Mouse (Mus musculus) midbrain, embryonic 16.5 days (tissue): ENCODE data around the gene Maml1. TPM values are rescaled to one million over a fixed set of nuclear protein-coding genes. Genes with fewer than 3 reads are reported as not detected.

Experiments used
- ATAC-seq: fragments of 200-750 bp; cut with Nextera tagmentation; 2 replicates; pipeline ENCODE4 v1.8.0; 2017; ENCODE audit warnings: moderate TSS enrichment
- H3K27ac ChIP-seq: fragments of 300-500 bp; sonication (generic); 2 replicates; pipeline ENCODE4 v1.5.1; 2014; ENCODE audit warnings: mild to moderate bottlenecking, low read length, mixed read lengths
- H3K27me3 ChIP-seq: fragments of 300-500 bp; sonication (generic); 2 replicates; pipeline ENCODE4 v1.6.1; 2014; ENCODE audit warnings: low read depth, low read length, mixed read lengths; ENCODE audit not compliant: control insufficient read depth, insufficient read depth
- H3K36me3 ChIP-seq: fragments of 300-500 bp; sonication (generic); 2 replicates; pipeline ENCODE4 v1.6.1; 2014; ENCODE audit warnings: mild to moderate bottlenecking, low read length, moderate library complexity, mixed read lengths; ENCODE audit not compliant: control insufficient read depth, insufficient read depth
- H3K4me1 ChIP-seq: fragments of 300-500 bp; sonication (generic); 2 replicates; pipeline ENCODE4 v1.6.1; 2014; ENCODE audit warnings: mild to moderate bottlenecking, low read length, mixed read lengths; ENCODE audit not compliant: control insufficient read depth, insufficient read depth
- H3K4me2 ChIP-seq: fragments of 300-500 bp; sonication (generic); 2 replicates; pipeline ENCODE4 v1.6.1; 2014; ENCODE audit warnings: mild to moderate bottlenecking, low read length, mixed read lengths
- H3K4me3 ChIP-seq: fragments of 300-500 bp; sonication (generic); 2 replicates; pipeline ENCODE4 v1.5.1; 2014; ENCODE audit warnings: low read depth, mild to moderate bottlenecking, low read length, moderate library complexity, mixed read lengths
- H3K9ac ChIP-seq: fragments of 300-500 bp; sonication (generic); 2 replicates; pipeline ENCODE4 v1.6.1; 2014; ENCODE audit warnings: low read depth, low read length, mixed read lengths
- H3K9me3 ChIP-seq: fragments of 300-500 bp; sonication (generic); replicated peaks from 2 replicates; pipeline ENCODE4 v1.6.1; 2014; ENCODE audit warnings: mild to moderate bottlenecking, low read length, mixed read lengths; ENCODE audit not compliant: control insufficient read depth, poor library complexity, severe bottlenecking
- WGBS: fragments of 180-500 bp; shearing (Covaris S2); extraction: QIAGEN DNeasy Blood & Tissue Kit; methylation state at CpG from one replicate; pipeline ENCODE4 v1.1.7; 2014; 5-methylcytosine and 5-hydroxymethylcytosine counted together
- polyA plus RNA-seq: library from polyadenylated mRNA; unstranded; fragments of >200 nt; fragmentation: Nextera tagmentation; extraction: Ambion mirVana; gene quantifications from 2 replicates; pipeline ENCODE4 v1.2.1, GENCODE M21; 2015

Gene Maml1
- polyA plus RNA-seq, 1 experiment from 2014 or later: 2.0 TPM

- 25% methylated on average over 45 of the region's 45 CpGs for WGBS
- Histone ChIP-seq H3K4me2 (peak overlapping the region; percentile 38), H3K4me3 (no peak overlapping the region), H3K9ac (no peak overlapping the region), H3K9me3 (no peaks in the 10 kb centered on the region), H3K27me3 (0 out of 2 replicates have a peak, but pooled peaks cover 4% of the 10 kb centered on the region), H3K27ac (peak overlapping the region; percentile 22; the same call in 1 of the 2 replicates), H3K4me1 (peaks cover 27% of the 10 kb centered on the region), H3K36me3 (peaks cover 29% of the 10 kb centered on the region)
- no peak for ATAC-seq
These were observed 61.4 kb downstream of the Maml1 start for GRCm38 (mm10) chr11:50230481-50231304.

GRCm38 (mm10) chr11:50229252-50229910 lies 62.7 kb downstream of the Maml1 start:
- no peaks in the 10 kb centered on the region for H3K9me3 ChIP-seq

GRCm38 (mm10) chr11:50228772-50229171 lies 63.3 kb downstream of the Maml1 start:
- Histone ChIP-seq H3K27ac (no peak overlapping the region), H3K4me1 (peaks cover 28% of the 10 kb centered on the region), H3K27me3 (no peaks in the 10 kb centered on the region), H3K4me3 (no peak overlapping the region), H3K36me3 (peaks cover 16% of the 10 kb centered on the region), H3K4me2 (no peak overlapping the region), H3K9me3 (no peaks in the 10 kb centered on the region), H3K9ac (peak overlapping the region; percentile 1; the same call in 1 of the 2 replicates)
- 18% methylated on average over 3 of the region's 3 CpGs for whole genome bisulfite sequencing
- no peak for ATAC-seq

More at GRCm38 (mm10) chr11:50229252-50229910, 62.7 kb downstream of the Maml1 start:
- Histone ChIP-seq H3K27me3 (no peaks in the 10 kb centered on the region), H3K4me2 (no peak overlapping the region), H3K36me3 (peaks cover 22% of the 10 kb centered on the region), H3K9ac (0 out of 2 replicates have a peak overlapping the region, but pooled peaks have one; percentile 2), H3K4me1 (peaks cover 27% of the 10 kb centered on the region), H3K27ac (no peak overlapping the region), H3K4me3 (no peak overlapping the region)
- ATAC-seq: no peak
- 40% methylated on average over 7 of the region's 7 CpGs for WGBS

- Histone ChIP-seq H3K36me3 (peaks cover 9% of the 10 kb centered on the region), H3K4me2 (peak overlapping the region; percentile 99), H3K4me1 (peaks cover 39% of the 10 kb centered on the region), H3K9ac (no peak overlapping the region), H3K27me3 (no peaks in the 10 kb centered on the region), H3K27ac (no peak overlapping the region), H3K4me3 (no peak overlapping the region), H3K9me3 (no peaks in the 10 kb centered on the region)
- WGBS: 90% methylated on average over 4 of the region's 4 CpGs
- no peak for ATAC-seq
These were observed 64.4 kb downstream of the Maml1 start for GRCm38 (mm10) chr11:50227736-50228135.

- peaks cover 3% of the 10 kb centered on the region; the same call in 1 of the 2 replicates for H3K36me3 ChIP-seq
- WGBS: 75% methylated on average over 3 of the region's 3 CpGs
- H3K27me3 ChIP-seq: no peaks in the 10 kb centered on the region
- H3K9me3 ChIP-seq: no peaks in the 10 kb centered on the region
- H3K4me3 ChIP-seq: peak overlapping the region; percentile 83; the same call in 1 of the 2 replicates
- H3K9ac ChIP-seq: no peak overlapping the region
- peaks cover 39% of the 10 kb centered on the region for H3K4me1 ChIP-seq
- ATAC-seq: no peak
- peak overlapping the region; percentile 99 for H3K4me2 ChIP-seq
- H3K27ac ChIP-seq: no peak overlapping the region
These were observed 64.9 kb downstream of the Maml1 start for GRCm38 (mm10) chr11:50227226-50227625.

GRCm38 (mm10) chr11:50226406-50226805 lies 65.7 kb downstream of the Maml1 start:
- Histone ChIP-seq H3K9ac (peak overlapping the region; percentile 96), H3K4me3 (peak overlapping the region; percentile 83), H3K4me2 (peak overlapping the region; percentile 99), H3K4me1 (peaks cover 39% of the 10 kb centered on the region), H3K9me3 (no peaks in the 10 kb centered on the region), H3K27me3 (no peaks in the 10 kb centered on the region), H3K36me3 (no peaks in the 10 kb centered on the region), H3K27ac (peak overlapping the region; percentile 94; the same call in 1 of the 2 replicates)
- ATAC-seq: no peak
- WGBS: 43% methylated on average over 2 of the region's 2 CpGs

GRCm38 (mm10) chr11:50225611-50226378 lies 66.3 kb downstream of the Maml1 start:
- Histone ChIP-seq H3K27ac (peak overlapping the region; percentile 94), H3K4me1 (peaks cover 39% of the 10 kb centered on the region), H3K9me3 (no peaks in the 10 kb centered on the region), H3K4me2 (peak overlapping the region; percentile 99), H3K27me3 (no peaks in the 10 kb centered on the region), H3K4me3 (peak overlapping the region; percentile 83), H3K36me3 (no peaks in the 10 kb centered on the region), H3K9ac (peak overlapping the region; percentile 96)
- WGBS: 3% methylated on average over 31 of the region's 34 CpGs
- peak; percentile 15 for ATAC-seq

GRCm38 (mm10) chr11:50224671-50225530 lies 67.2 kb downstream of the Maml1 start:
- under 1% methylated on average over 68 of the region's 70 CpGs for WGBS
- Histone ChIP-seq H3K9me3 (no peaks in the 10 kb centered on the region), H3K27ac (peak overlapping the region; percentile 94), H3K4me1 (peaks cover 39% of the 10 kb centered on the region), H3K4me3 (peak overlapping the region; percentile 83), H3K27me3 (no peaks in the 10 kb centered on the region), H3K4me2 (peak overlapping the region; percentile 99), H3K9ac (peak overlapping the region; percentile 96), H3K36me3 (no peaks in the 10 kb centered on the region)
- peak; percentile 83 for ATAC-seq
